Comparison of ENCODE assay signal across 8 mouse cellular contexts in the genomic region with DNA sequence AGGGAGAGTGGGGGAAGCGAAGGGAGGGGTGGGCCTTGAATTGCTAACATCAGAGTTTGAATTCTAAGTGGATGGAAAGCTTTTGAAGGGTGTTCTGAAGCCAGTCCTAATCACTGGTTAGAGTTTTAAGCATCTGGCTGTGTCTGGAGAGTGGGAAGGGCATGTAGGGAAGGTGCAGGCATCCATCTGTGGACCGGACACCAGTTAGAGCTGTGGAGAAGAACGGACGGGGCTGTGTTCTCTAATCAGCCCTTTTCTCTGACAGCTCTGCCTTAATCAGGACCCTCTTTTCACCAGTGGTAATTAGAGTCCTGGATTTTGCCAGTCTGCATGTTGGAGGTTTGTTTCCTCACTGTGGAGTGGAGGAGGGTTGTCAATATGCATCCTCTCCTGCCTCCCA. TPM values are rescaled to one million over a fixed set of nuclear protein-coding genes. Genes with fewer than 3 reads are reported as not detected.
DNase-seq lines count a peak whose midpoint lies in the region; ATAC-seq lines count a peak whose summit lies in the region.

No protein-coding gene starts in this region.

- no peak for ATAC-seq in midbrain, embryonic 11.5 days (ENCODE audit: low FRiP score)
- ATAC-seq in limb, embryonic 13.5 days (ENCODE audit: low FRiP score, low read depth): no peak
- no peak for ATAC-seq in stomach, embryonic 14.5 days (ENCODE audit: insufficient number of reproducible peaks, insufficient read depth, low FRiP score, low read depth)

- H3K27me3 ChIP-seq in heart, embryonic 10.5 days (ENCODE audit: insufficient read depth, poor library complexity, severe bottlenecking): no peaks in the 10 kb centered on the region
- no peaks in the 10 kb centered on the region for H3K27me3 ChIP-seq in midbrain, embryonic 10.5 days (ENCODE audit: low read depth, poor library complexity, severe bottlenecking)
- no peaks in the 10 kb centered on the region for H3K27me3 ChIP-seq in midbrain, embryonic 11.5 days (ENCODE audit: control insufficient read depth, insufficient read depth, low read length)
- H3K27me3 ChIP-seq in limb, embryonic 13.5 days: no peaks in the 10 kb centered on the region
- H3K27me3 ChIP-seq in stomach, embryonic 14.5 days (ENCODE audit: control insufficient read depth, insufficient read depth, low read length): no peaks in the 10 kb centered on the region

- H3K27ac ChIP-seq in heart, embryonic 10.5 days: no peak overlapping the region
- no peak overlapping the region for H3K27ac ChIP-seq in midbrain, embryonic 10.5 days (replicated peaks)
- no peak overlapping the region for H3K27ac ChIP-seq in midbrain, embryonic 11.5 days (ENCODE audit: low read depth, low read length)
- no peak overlapping the region for H3K27ac ChIP-seq in limb, embryonic 13.5 days
- no peak overlapping the region for H3K27ac ChIP-seq in stomach, embryonic 14.5 days (ENCODE audit: low read length)

- H3K4me3 ChIP-seq in heart, embryonic 10.5 days: peak overlapping the region; percentile 25; the same call in 1 of the 2 replicates
- H3K4me3 ChIP-seq in midbrain, embryonic 10.5 days: peak overlapping the region; percentile 91
- no peak overlapping the region for H3K4me3 ChIP-seq in midbrain, embryonic 11.5 days (ENCODE audit: low read depth, low read length)
- H3K4me3 ChIP-seq in limb, embryonic 13.5 days: peak overlapping the region; percentile 87; the same call in 1 of the 2 replicates
- H3K4me3 ChIP-seq in stomach, embryonic 14.5 days (ENCODE audit: low read depth, low read length): 0 out of 2 replicates have a peak overlapping the region, but pooled peaks have one; percentile 65

- peaks cover 32% of the 10 kb centered on the region for H3K36me3 ChIP-seq in heart, embryonic 10.5 days
- peaks cover 27% of the 10 kb centered on the region for H3K36me3 ChIP-seq in midbrain, embryonic 10.5 days
- H3K36me3 ChIP-seq in midbrain, embryonic 11.5 days (ENCODE audit: control insufficient read depth, insufficient read depth, low read length): peaks cover 3% of the 10 kb centered on the region; the same call in 1 of the 2 replicates
- peaks cover 25% of the 10 kb centered on the region for H3K36me3 ChIP-seq in limb, embryonic 13.5 days
- peaks cover 14% of the 10 kb centered on the region for H3K36me3 ChIP-seq in stomach, embryonic 14.5 days (ENCODE audit: control insufficient read depth, insufficient read depth, low read length)

- whole genome bisulfite sequencing in heart, embryonic 10.5 days: 63% methylated on average over 4 of the region's 4 CpGs
- WGBS in midbrain, embryonic 10.5 days: 96% methylated on average over 4 of the region's 4 CpGs
- 92% methylated on average over 4 of the region's 4 CpGs for WGBS in midbrain, embryonic 11.5 days
- WGBS in limb, embryonic 13.5 days: 85% methylated on average over 4 of the region's 4 CpGs
- WGBS in stomach, embryonic 14.5 days: 80% methylated on average over 4 of the region's 4 CpGs

- no peak overlapping the region for H3K4me2 ChIP-seq in midbrain, embryonic 11.5 days
- peak overlapping the region; percentile 95 for H3K4me2 ChIP-seq in limb, embryonic 13.5 days (replicated peaks)
- H3K4me2 ChIP-seq in stomach, embryonic 14.5 days (replicated peaks; ENCODE audit: low read depth, low read length): peak overlapping the region; percentile 81

- H3K4me1 ChIP-seq in heart, embryonic 10.5 days: peaks cover 33% of the 10 kb centered on the region
- peaks cover 28% of the 10 kb centered on the region for H3K4me1 ChIP-seq in midbrain, embryonic 10.5 days
- peaks cover 10% of the 10 kb centered on the region for H3K4me1 ChIP-seq in midbrain, embryonic 11.5 days (ENCODE audit: control insufficient read depth, insufficient read depth, low read length)
- H3K4me1 ChIP-seq in limb, embryonic 13.5 days: peaks cover 23% of the 10 kb centered on the region
- H3K4me1 ChIP-seq in stomach, embryonic 14.5 days (ENCODE audit: control insufficient read depth, insufficient read depth, low read length): peaks cover 15% of the 10 kb centered on the region; the same call in 1 of the 2 replicates

- no peak overlapping the region; the same call in 1 of the 2 replicates for H3K9ac ChIP-seq in midbrain, embryonic 11.5 days (ENCODE audit: low read length)
- H3K9ac ChIP-seq in limb, embryonic 13.5 days: peak overlapping the region; percentile 94; the same call in 1 of the 2 replicates
- H3K9ac ChIP-seq in stomach, embryonic 14.5 days (replicated peaks; ENCODE audit: low read depth, low read length): no peak overlapping the region

- H3K9me3 ChIP-seq in heart, embryonic 10.5 days: no peaks in the 10 kb centered on the region
- no peaks in the 10 kb centered on the region for H3K9me3 ChIP-seq in midbrain, embryonic 10.5 days (replicated peaks)
- no peaks in the 10 kb centered on the region for H3K9me3 ChIP-seq in midbrain, embryonic 11.5 days (ENCODE audit: control insufficient read depth, low read length)
- H3K9me3 ChIP-seq in limb, embryonic 13.5 days: no peaks in the 10 kb centered on the region
- H3K9me3 ChIP-seq in stomach, embryonic 14.5 days (ENCODE audit: control insufficient read depth, low read depth, low read length): no peaks in the 10 kb centered on the region

- DNase-seq in heart, embryonic 10.5 days (ENCODE audit: low spot score): no peak
- DNase-seq in heart, adult 18-20 months: no peak
- DNase-seq in midbrain, embryonic 10.5 days (ENCODE audit: low spot score): no peak
- DNase-seq in midbrain, embryonic 11.5 days (ENCODE audit: low spot score, missing footprints): no peak
- DNase-seq in Muller cell, postnatal 12 days (ENCODE audit: inconsistent ontology term): no peak
- no peak for DNase-seq in thymus, postnatal 25 days

RNA-seq across cellular contexts. Expression of gene Chmp4b, which starts 7.6 kb away (rescaled TPM):
- 13.5 and 17.4 TPM in 2 replicates for polyA plus RNA-seq in heart, embryonic 10.5 days (2016; fragmentation: Nextera tagmentation; extraction: Ambion mirVana)
- 100 to 1,000 TPM; 114 to 121 TPM for total RNA-seq in heart, adult 18-20 months (2021)
- polyA plus RNA-seq in midbrain, embryonic 10.5 days (2016; fragmentation: Nextera tagmentation; extraction: Ambion mirVana): 13.1 and 13.8 TPM in 2 replicates
- polyA plus RNA-seq in midbrain, embryonic 11.5 days (2014; fragmentation: Nextera tagmentation; extraction: Ambion mirVana): 12.7 and 14.0 TPM in 2 replicates
- 26.4 and 28.0 TPM in 2 replicates for polyA plus RNA-seq in limb, embryonic 13.5 days (2015; fragmentation: Nextera tagmentation; extraction: Ambion mirVana)
- polyA plus RNA-seq in stomach, embryonic 14.5 days (2014; fragmentation: Nextera tagmentation; extraction: Ambion mirVana): 18.4 and 19.1 TPM in 2 replicates

RNA-seq across cellular contexts. Expression of gene 4930519P11Rik, which starts 45.8 kb away (rescaled TPM):
- polyA plus RNA-seq in heart, embryonic 10.5 days (2016; fragmentation: Nextera tagmentation; extraction: Ambion mirVana): 0.32 and 0.69 TPM in 2 replicates
- total RNA-seq in heart, adult 18-20 months (2021): under 1 TPM in 1 of 2 experiments, not detected in 1; 0.60 TPM
- 0.30 TPM in 1 of 2 replicates, not detected in the other for polyA plus RNA-seq in midbrain, embryonic 10.5 days (2016; fragmentation: Nextera tagmentation; extraction: Ambion mirVana)
- 0.60 and 1.1 TPM in 2 replicates for polyA plus RNA-seq in midbrain, embryonic 11.5 days (2014; fragmentation: Nextera tagmentation; extraction: Ambion mirVana)
- polyA plus RNA-seq in limb, embryonic 13.5 days (2015; fragmentation: Nextera tagmentation; extraction: Ambion mirVana): 0.43 TPM in 1 of 2 replicates, not detected in the other
- not detected in 2 replicates for polyA plus RNA-seq in stomach, embryonic 14.5 days (2014; fragmentation: Nextera tagmentation; extraction: Ambion mirVana)

RNA-seq across cellular contexts. Expression of gene Zfp341, which starts 46.0 kb away (rescaled TPM):
- 0.87 and 0.95 TPM in 2 replicates for polyA plus RNA-seq in heart, embryonic 10.5 days (2016; fragmentation: Nextera tagmentation; extraction: Ambion mirVana)
- 1 to 10 TPM; 2.6 to 2.8 TPM for total RNA-seq in heart, adult 18-20 months (2021)
- polyA plus RNA-seq in midbrain, embryonic 10.5 days (2016; fragmentation: Nextera tagmentation; extraction: Ambion mirVana): 0.92 and 1.1 TPM in 2 replicates
- polyA plus RNA-seq in midbrain, embryonic 11.5 days (2014; fragmentation: Nextera tagmentation; extraction: Ambion mirVana): 0.92 and 1.2 TPM in 2 replicates
- polyA plus RNA-seq in limb, embryonic 13.5 days (2015; fragmentation: Nextera tagmentation; extraction: Ambion mirVana): 1.1 and 1.3 TPM in 2 replicates
- 0.80 and 1.0 TPM in 2 replicates for polyA plus RNA-seq in stomach, embryonic 14.5 days (2014; fragmentation: Nextera tagmentation; extraction: Ambion mirVana)

RNA-seq across cellular contexts. Expression of gene Pxmp4, which starts 55.6 kb away (rescaled TPM):
- 19.9 and 21.5 TPM in 2 replicates for polyA plus RNA-seq in heart, embryonic 10.5 days (2016; fragmentation: Nextera tagmentation; extraction: Ambion mirVana)
- total RNA-seq in heart, adult 18-20 months (2021): 10 to 100 TPM; 22.6 to 25.6 TPM
- 13.2 and 13.9 TPM in 2 replicates for polyA plus RNA-seq in midbrain, embryonic 10.5 days (2016; fragmentation: Nextera tagmentation; extraction: Ambion mirVana)
- polyA plus RNA-seq in midbrain, embryonic 11.5 days (2014; fragmentation: Nextera tagmentation; extraction: Ambion mirVana): 12.3 and 14.1 TPM in 2 replicates
- polyA plus RNA-seq in limb, embryonic 13.5 days (2015; fragmentation: Nextera tagmentation; extraction: Ambion mirVana): 18.8 and 21.6 TPM in 2 replicates
- polyA plus RNA-seq in stomach, embryonic 14.5 days (2014; fragmentation: Nextera tagmentation; extraction: Ambion mirVana): 29.3 and 29.5 TPM in 2 replicates
